Mouse (Mus musculus) hindbrain, embryonic 14.5 days (tissue): Measurements from ENCODE around the gene Gpr25. TPM values are rescaled to one million over a fixed set of nuclear protein-coding genes. Genes with fewer than 3 reads are reported as not detected.

Experiments used
- ATAC-seq: fragments of 200-750 bp; cut with Nextera tagmentation; 2 replicates; pipeline ENCODE4 v1.8.0; 2017; ENCODE audit warnings: moderate number of reproducible peaks, mild to moderate bottlenecking, moderate TSS enrichment, moderate library complexity; ENCODE audit not compliant: low FRiP score
- DNase-seq: peaks from one replicate; pipeline ENCODE4 v3.0.0-alpha.2; 2015; ENCODE audit warnings: low spot score
- H3K27ac ChIP-seq: fragments of 300-500 bp; sonication (generic); 2 replicates; pipeline ENCODE4 v1.5.1; 2014; ENCODE audit warnings: mild to moderate bottlenecking, moderate library complexity
- H3K27me3 ChIP-seq: fragments of 300-500 bp; sonication (generic); 2 replicates; pipeline ENCODE4 v1.6.1; 2014; ENCODE audit warnings: mild to moderate bottlenecking, low read length, mixed read lengths; ENCODE audit not compliant: control insufficient read depth, insufficient read depth
- H3K36me3 ChIP-seq: fragments of 300-500 bp; sonication (generic); replicated peaks from 2 replicates; pipeline ENCODE4 v1.6.1; 2014; ENCODE audit not compliant: control insufficient read depth, insufficient read depth
- H3K4me1 ChIP-seq: fragments of 300-500 bp; sonication (generic); replicated peaks from 2 replicates; pipeline ENCODE4 v1.6.1; 2014; ENCODE audit warnings: antibody characterized with exemption, low read length, mixed read lengths; ENCODE audit not compliant: control insufficient read depth, insufficient read depth
- H3K4me2 ChIP-seq: fragments of 300-500 bp; sonication (generic); replicated peaks from 2 replicates; pipeline ENCODE4 v1.6.1; 2014; ENCODE audit warnings: mild to moderate bottlenecking, moderate library complexity
- H3K4me3 ChIP-seq: fragments of 300-500 bp; sonication (generic); replicated peaks from 2 replicates; pipeline ENCODE4 v1.5.1; 2014; ENCODE audit warnings: mild to moderate bottlenecking, low read length
- H3K9ac ChIP-seq: fragments of 300-500 bp; sonication (generic); 2 replicates; pipeline ENCODE4 v1.6.1; 2014
- H3K9me3 ChIP-seq: fragments of 300-500 bp; sonication (generic); 2 replicates; pipeline ENCODE4 v1.6.1; 2016; ENCODE audit warnings: low read length; ENCODE audit not compliant: control insufficient read depth
- WGBS: fragments of 180-500 bp; shearing (Covaris S2); extraction: QIAGEN DNeasy Blood & Tissue Kit; methylation state at CpG from one replicate; pipeline ENCODE4 v1.1.7; 2014; 5-methylcytosine and 5-hydroxymethylcytosine counted together
- polyA plus RNA-seq: library from polyadenylated mRNA; unstranded; fragments of >200 nt; fragmentation: Nextera tagmentation; extraction: Ambion mirVana; gene quantifications from 2 replicates; pipeline ENCODE4 v1.2.1, GENCODE M21; 2014

Gene Gpr25
- polyA plus RNA-seq, 1 experiment from 2014 or later, result 1.2 TPM

GRCm38 (mm10) chr1:136259893-136260634 lies 609 bp downstream of the Gpr25 start:
- peaks cover 49% of the 10 kb centered on the region for H3K27me3 ChIP-seq
- peaks cover 17% of the 10 kb centered on the region for H3K4me1 ChIP-seq
- H3K9me3 ChIP-seq, result no peaks in the 10 kb centered on the region
- peak overlapping the region; percentile 93 for H3K4me2 ChIP-seq
- H3K27ac ChIP-seq, result peak overlapping the region; percentile 38; the same call in 1 of the 2 replicates
- H3K36me3 ChIP-seq, result no peaks in the 10 kb centered on the region
- peak overlapping the region; percentile 57 for H3K4me3 ChIP-seq
- peak; percentile 84 for DNase-seq
- H3K9ac ChIP-seq, result peak overlapping the region; percentile 77
- under 1% methylated on average over 89 of the region's 95 CpGs for whole genome bisulfite sequencing
- peak; percentile 88 for ATAC-seq

GRCm38 (mm10) chr1:136259543-136259892 lies 1.2 kb downstream of the Gpr25 start:
- H3K9me3 ChIP-seq, result no peaks in the 10 kb centered on the region
- H3K4me3 ChIP-seq, result peak overlapping the region; percentile 57
- H3K36me3 ChIP-seq, result no peaks in the 10 kb centered on the region
- DNase-seq (no peak), ATAC-seq (no peak)
- WGBS, result 1% methylated on average over 16 of the region's 16 CpGs
- H3K27me3 ChIP-seq, result peaks cover 49% of the 10 kb centered on the region
- H3K4me1 ChIP-seq, result peaks cover 17% of the 10 kb centered on the region
- peak overlapping the region; percentile 77 for H3K9ac ChIP-seq
- H3K27ac ChIP-seq, result peak overlapping the region; percentile 38; the same call in 1 of the 2 replicates
- H3K4me2 ChIP-seq, result peak overlapping the region; percentile 93

GRCm38 (mm10) chr1:136258495-136258894 lies 2.2 kb downstream of the Gpr25 start:
- Histone ChIP-seq H3K4me2 (no peak overlapping the region), H3K9me3 (no peaks in the 10 kb centered on the region), H3K36me3 (no peaks in the 10 kb centered on the region), H3K27me3 (peaks cover 45% of the 10 kb centered on the region), H3K27ac (no peak overlapping the region), H3K4me1 (peaks cover 17% of the 10 kb centered on the region), H3K4me3 (no peak overlapping the region), H3K9ac (no peak overlapping the region)
- ATAC-seq (no peak), DNase-seq (no peak)
- 73% methylated on average over 9 of the region's 9 CpGs for WGBS

- Histone ChIP-seq H3K27ac (no peak overlapping the region), H3K27me3 (peaks cover 30% of the 10 kb centered on the region), H3K4me1 (peaks cover 13% of the 10 kb centered on the region), H3K4me2 (no peak overlapping the region), H3K4me3 (no peak overlapping the region), H3K36me3 (no peaks in the 10 kb centered on the region), H3K9me3 (no peaks in the 10 kb centered on the region), H3K9ac (no peak overlapping the region)
- no peak for ATAC-seq
- 46% methylated on average over 8 of the region's 8 CpGs for WGBS
- DNase-seq, result no peak
Observed at GRCm38 (mm10) chr1:136255657-136256056, 5.0 kb downstream of the Gpr25 start.

GRCm38 (mm10) chr1:136255174-136255573 lies 5.5 kb downstream of the Gpr25 start:
- Histone ChIP-seq H3K27me3 (peaks cover 28% of the 10 kb centered on the region), H3K9me3 (no peaks in the 10 kb centered on the region), H3K9ac (no peak overlapping the region), H3K4me3 (no peak overlapping the region), H3K36me3 (no peaks in the 10 kb centered on the region), H3K4me1 (peaks cover 10% of the 10 kb centered on the region; the same call in 1 of the 2 replicates), H3K4me2 (no peak overlapping the region), H3K27ac (no peak overlapping the region)
- DNase-seq, result no peak
- 34% methylated on average over 6 of the region's 6 CpGs for WGBS
- no peak for ATAC-seq

GRCm38 (mm10) chr1:136254503-136255065 lies 6.1 kb downstream of the Gpr25 start:
- H3K4me3 ChIP-seq, result no peak overlapping the region
- no peak overlapping the region for H3K9ac ChIP-seq
- no peak overlapping the region for H3K4me2 ChIP-seq
- no peak for DNase-seq
- H3K27me3 ChIP-seq, result peaks cover 24% of the 10 kb centered on the region
- H3K27ac ChIP-seq, result no peak overlapping the region
- no peaks in the 10 kb centered on the region for H3K36me3 ChIP-seq
- ATAC-seq, result no peak
- H3K4me1 ChIP-seq, result peaks cover 7% of the 10 kb centered on the region; the same call in 1 of the 2 replicates
- H3K9me3 ChIP-seq, result no peaks in the 10 kb centered on the region
- 83% methylated on average over 10 of the region's 10 CpGs for WGBS

GRCm38 (mm10) chr1:136253472-136253871 lies 7.2 kb downstream of the Gpr25 start:
- no peak for ATAC-seq
- Histone ChIP-seq H3K36me3 (no peaks in the 10 kb centered on the region), H3K4me2 (no peak overlapping the region), H3K9me3 (no peaks in the 10 kb centered on the region), H3K27me3 (peaks cover 14% of the 10 kb centered on the region), H3K4me3 (no peak overlapping the region), H3K4me1 (peaks cover 3% of the 10 kb centered on the region; the same call in 1 of the 2 replicates), H3K27ac (no peak overlapping the region), H3K9ac (no peak overlapping the region)
- 16% methylated on average over 2 of the region's 2 CpGs for WGBS
- no peak for DNase-seq

- Histone ChIP-seq H3K4me1 (no peaks in the 10 kb centered on the region), H3K9ac (no peak overlapping the region), H3K9me3 (no peaks in the 10 kb centered on the region), H3K27ac (no peak overlapping the region), H3K4me2 (no peak overlapping the region), H3K4me3 (no peak overlapping the region), H3K27me3 (no peaks in the 10 kb centered on the region), H3K36me3 (no peaks in the 10 kb centered on the region)
- whole genome bisulfite sequencing, result 50% methylated on average over 5 of the region's 5 CpGs
- no peak for DNase-seq
- ATAC-seq, result no peak
Observed at GRCm38 (mm10) chr1:136249662-136250061, 11.0 kb downstream of the Gpr25 start.

GRCm38 (mm10) chr1:136247393-136247792 lies 13.3 kb downstream of the Gpr25 start:
- Histone ChIP-seq H3K9me3 (no peaks in the 10 kb centered on the region), H3K4me3 (no peak overlapping the region), H3K4me2 (no peak overlapping the region), H3K4me1 (no peaks in the 10 kb centered on the region), H3K9ac (no peak overlapping the region), H3K36me3 (no peaks in the 10 kb centered on the region), H3K27me3 (no peaks in the 10 kb centered on the region), H3K27ac (no peak overlapping the region)
- ATAC-seq (no peak), DNase-seq (no peak)
- WGBS, result 91% methylated on average over 5 of the region's 5 CpGs
